Mouse (Mus musculus) kidney, postnatal 14 days (tissue): ENCODE measurements around the gene Fopnl.

ENCODE experiments used
- DNase-seq: peaks from one replicate; pipeline ENCODE4 v3.0.0; 2022; ENCODE audit warnings: mixed read lengths

Fopnl gene

GRCm38 (mm10) chr16:14306451-14306850, 10.8 kb downstream of the Fopnl start:
- no peak for DNase-seq

- DNase-seq: no peak
These were observed 12.4 kb downstream of the Fopnl start for GRCm38 (mm10) chr16:14304791-14305190.

GRCm38 (mm10) chr16:14303676-14304075, 13.5 kb downstream of the Fopnl start:
- no peak for DNase-seq

GRCm38 (mm10) chr16:14303148-14303547, 14.1 kb downstream of the Fopnl start:
- no peak for DNase-seq

- no peak for DNase-seq
These were observed 18.7 kb downstream of the Fopnl start for GRCm38 (mm10) chr16:14298461-14298860.

GRCm38 (mm10) chr16:14297746-14298145, 19.5 kb downstream of the Fopnl start:
- no peak for DNase-seq

- DNase-seq: no peak
These were observed 20.1 kb downstream of the Fopnl start for GRCm38 (mm10) chr16:14297137-14297536.

GRCm38 (mm10) chr16:14296544-14297124, 20.6 kb downstream of the Fopnl start:
- no peak for DNase-seq

- DNase-seq: no peak
These were observed 21.9 kb downstream of the Fopnl start for GRCm38 (mm10) chr16:14295291-14295690.

- peak; percentile 20 for DNase-seq
These were observed 24.7 kb downstream of the Fopnl start for GRCm38 (mm10) chr16:14292205-14293199.

- DNase-seq: peak; percentile 81
These were observed 26.0 kb downstream of the Fopnl start, which contains the start of gene Myh11 for GRCm38 (mm10) chr16:14291223-14291622. Gene Myh11, minus strand, starts transcription at chr16:14291372.

GRCm38 (mm10) chr16:14272374-14272965, 44.7 kb downstream of the Fopnl start:
- no peak for DNase-seq

GRCm38 (mm10) chr16:14265203-14265920, 51.8 kb downstream of the Fopnl start:
- DNase-seq: no peak

GRCm38 (mm10) chr16:14264504-14264903, 52.7 kb downstream of the Fopnl start:
- no peak for DNase-seq

GRCm38 (mm10) chr16:14263241-14263640, 54.0 kb downstream of the Fopnl start:
- no peak for DNase-seq

GRCm38 (mm10) chr16:14262410-14262809, 54.8 kb downstream of the Fopnl start:
- DNase-seq: no peak

- DNase-seq: peak; percentile 56
These were observed 58.3 kb downstream of the Fopnl start for GRCm38 (mm10) chr16:14258856-14259255.

- no peak for DNase-seq
These were observed 63.6 kb downstream of the Fopnl start for GRCm38 (mm10) chr16:14253586-14253985.

GRCm38 (mm10) chr16:14252877-14253276, 64.3 kb downstream of the Fopnl start:
- DNase-seq: no peak

GRCm38 (mm10) chr16:14249913-14250312, 67.3 kb downstream of the Fopnl start:
- no peak for DNase-seq
